Mouse (Mus musculus) urinary bladder, postnatal 14 days (tissue): Measurements from ENCODE around the gene Cdk19.

Experiments
- DNase-seq: peaks from one replicate; pipeline ENCODE4 v3.0.0; 2021; ENCODE audit warnings: low spot score

Gene Cdk19

DNA sequence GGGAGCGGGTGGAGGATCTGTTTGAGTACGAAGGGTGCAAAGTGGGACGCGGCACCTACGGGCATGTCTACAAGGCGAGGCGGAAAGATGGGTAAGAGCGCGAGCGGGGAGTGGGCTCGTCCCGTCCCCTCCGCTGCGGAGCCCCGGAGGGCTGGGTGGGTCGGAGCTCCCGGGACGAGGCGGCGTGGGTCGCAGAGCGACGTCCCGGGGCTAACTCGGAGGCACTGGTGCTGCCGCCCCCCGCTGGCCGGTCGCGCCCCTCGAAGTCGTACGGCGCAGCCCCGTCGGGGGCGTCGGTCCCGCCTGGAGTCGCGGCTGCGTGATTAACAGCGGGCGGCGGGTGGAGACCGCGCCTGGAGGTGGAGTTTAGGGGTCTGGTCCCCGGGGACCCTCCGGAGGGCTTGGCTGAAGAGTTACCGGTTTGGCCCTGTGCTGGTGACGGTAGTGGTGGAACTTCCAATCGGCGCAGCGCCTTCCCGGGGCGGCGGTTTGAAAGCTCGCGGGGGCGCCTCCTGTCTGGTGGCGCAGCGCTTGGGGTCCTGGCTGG lies 10.3 kb downstream of the Cdk19 start:
- peak; percentile 51 for DNase-seq

DNA sequence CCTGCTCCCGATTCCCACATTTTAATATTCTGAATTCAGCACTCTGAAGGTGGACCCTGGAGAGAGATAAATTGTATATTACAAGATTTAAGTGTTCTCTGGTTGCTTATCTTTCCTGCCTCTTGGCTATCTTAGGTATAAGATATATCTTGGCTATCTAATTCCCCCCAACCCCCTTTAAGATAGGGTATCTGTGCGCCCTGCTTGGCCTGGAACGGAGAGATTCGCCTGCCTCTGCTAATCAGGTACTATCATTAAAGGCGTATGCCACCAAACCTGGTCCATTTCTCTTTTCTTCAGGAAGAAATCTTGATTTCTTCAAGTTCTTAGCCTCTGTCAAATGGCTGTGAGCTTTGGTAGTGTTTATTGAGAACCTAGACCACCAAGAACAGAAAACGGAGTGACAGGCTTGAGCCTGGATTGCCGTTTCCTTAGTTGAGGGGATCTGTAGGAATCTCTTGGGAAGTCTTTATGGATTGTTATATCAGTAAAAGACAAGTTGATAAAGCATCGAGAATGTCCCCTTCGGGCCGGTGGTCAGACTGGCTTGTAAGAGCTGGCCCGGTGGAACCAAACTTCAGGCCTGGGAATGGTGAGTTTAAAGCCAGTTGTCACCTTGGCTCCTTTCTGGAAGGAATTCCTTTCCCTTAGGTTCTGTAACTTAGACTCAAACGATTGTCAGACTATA lies 11.0 kb downstream of the Cdk19 start:
- no peak for DNase-seq

GRCm38 (mm10) chr10:40351156-40351555 lies 11.8 kb downstream of the Cdk19 start:
- DNase-seq: no peak

DNA sequence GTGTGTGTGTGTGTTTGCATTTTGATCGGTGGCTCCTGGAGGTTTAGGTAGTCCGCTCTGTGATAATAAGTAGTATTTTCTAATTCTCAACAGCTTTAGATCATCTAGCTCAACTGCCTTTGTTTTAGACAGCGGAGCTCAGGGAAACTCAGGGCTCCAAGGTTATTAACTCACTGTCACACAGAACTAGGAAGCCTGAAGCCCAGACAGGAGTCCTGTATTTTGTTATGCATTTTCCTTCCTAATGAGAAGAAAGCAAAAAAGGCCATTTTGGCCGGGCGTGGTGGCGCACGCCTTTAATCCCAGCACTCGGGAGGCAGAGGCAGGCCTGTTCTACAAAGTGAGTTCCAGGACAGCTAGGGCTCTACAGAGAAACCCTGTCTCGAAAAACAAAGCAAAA lies 14.7 kb downstream of the Cdk19 start:
- DNase-seq: no peak

DNA sequence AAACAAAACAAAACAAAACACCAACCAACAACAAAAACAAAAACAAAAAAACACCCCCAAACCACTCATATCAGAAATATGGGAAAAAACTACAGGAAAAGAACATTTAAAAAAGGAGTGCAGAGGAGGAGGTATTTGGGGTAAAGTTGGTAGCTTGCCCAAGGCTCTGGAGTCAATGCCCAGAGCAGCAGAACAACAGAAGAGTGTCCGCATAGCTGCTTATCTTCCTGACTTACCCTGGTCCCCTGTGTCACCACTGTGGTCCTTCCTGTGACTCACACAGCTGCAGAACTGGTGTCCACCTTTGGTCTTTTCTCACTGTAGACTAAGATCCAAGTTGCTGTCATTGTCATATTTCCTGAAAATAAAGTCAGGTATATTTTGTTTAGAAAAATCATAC lies 15.2 kb downstream of the Cdk19 start:
- DNase-seq: no peak

DNA sequence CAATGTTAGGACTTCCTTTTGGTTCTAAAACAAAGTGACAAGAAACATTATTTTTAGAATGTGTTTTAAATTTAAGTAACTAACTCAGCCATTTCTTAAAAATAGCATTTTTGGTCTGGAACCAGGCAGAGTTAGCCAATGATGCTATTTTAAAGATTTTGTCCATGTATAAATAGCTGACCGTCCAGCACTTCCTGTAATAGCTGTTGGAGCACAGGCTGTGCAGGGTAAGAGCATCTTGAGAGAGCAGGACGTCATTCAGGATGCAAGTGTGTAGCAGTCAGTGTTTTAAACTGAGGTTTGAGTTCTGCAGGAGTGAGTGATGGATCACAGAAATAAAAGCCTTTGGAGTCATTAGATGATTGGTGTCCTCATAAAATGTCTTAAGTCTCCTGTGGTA lies 18.8 kb downstream of the Cdk19 start:
- no peak for DNase-seq

GRCm38 (mm10) chr10:40359131-40359530 lies 19.8 kb downstream of the Cdk19 start:
- no peak for DNase-seq

DNA sequence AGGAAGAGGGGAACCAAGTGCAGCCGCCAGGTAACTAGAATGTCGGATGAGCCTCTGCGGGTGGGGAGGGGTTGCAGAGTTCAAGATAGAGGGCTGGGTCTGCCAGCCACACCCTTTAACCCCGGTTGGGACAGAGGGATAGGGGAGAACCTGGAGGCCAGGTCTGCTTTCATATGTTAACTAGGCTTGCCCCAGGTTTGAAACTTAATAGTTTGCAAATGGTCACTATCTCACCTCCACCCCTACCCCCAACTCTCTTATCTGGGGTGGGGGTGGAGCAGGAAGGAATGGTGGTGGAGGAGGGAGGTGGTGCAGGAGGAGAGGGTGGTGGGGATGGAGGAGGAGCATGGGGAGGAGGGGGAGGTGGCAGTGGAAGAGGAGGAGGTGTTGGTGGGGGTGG lies 23.6 kb downstream of the Cdk19 start:
- no peak for DNase-seq

- no peak for DNase-seq
These were observed 25.4 kb downstream of the Cdk19 start for GRCm38 (mm10) chr10:40364642-40365361.

DNA sequence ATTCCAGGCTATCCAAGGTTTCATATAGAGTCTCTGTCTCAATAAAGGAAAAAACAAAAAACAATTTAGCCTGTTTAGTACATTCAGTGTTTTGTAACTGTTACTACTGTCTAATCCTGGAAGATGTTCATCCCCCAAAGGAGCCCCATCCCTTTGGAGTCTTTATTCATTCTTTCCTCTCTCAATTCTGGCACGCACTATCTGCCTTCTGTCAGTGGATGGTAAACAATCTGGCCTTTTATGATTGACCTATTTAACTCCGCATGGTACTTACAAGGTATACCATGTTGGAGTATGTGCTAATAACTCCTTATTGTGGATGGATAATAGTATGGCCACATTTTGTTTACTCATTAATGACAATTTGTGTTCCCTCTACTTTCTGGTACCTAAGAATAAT lies 26.6 kb downstream of the Cdk19 start:
- no peak for DNase-seq

- no peak for DNase-seq
These were observed 29.2 kb downstream of the Cdk19 start for GRCm38 (mm10) chr10:40368516-40368915.

- DNase-seq: no peak
These were observed 30.8 kb downstream of the Cdk19 start for GRCm38 (mm10) chr10:40370156-40370555.

DNA sequence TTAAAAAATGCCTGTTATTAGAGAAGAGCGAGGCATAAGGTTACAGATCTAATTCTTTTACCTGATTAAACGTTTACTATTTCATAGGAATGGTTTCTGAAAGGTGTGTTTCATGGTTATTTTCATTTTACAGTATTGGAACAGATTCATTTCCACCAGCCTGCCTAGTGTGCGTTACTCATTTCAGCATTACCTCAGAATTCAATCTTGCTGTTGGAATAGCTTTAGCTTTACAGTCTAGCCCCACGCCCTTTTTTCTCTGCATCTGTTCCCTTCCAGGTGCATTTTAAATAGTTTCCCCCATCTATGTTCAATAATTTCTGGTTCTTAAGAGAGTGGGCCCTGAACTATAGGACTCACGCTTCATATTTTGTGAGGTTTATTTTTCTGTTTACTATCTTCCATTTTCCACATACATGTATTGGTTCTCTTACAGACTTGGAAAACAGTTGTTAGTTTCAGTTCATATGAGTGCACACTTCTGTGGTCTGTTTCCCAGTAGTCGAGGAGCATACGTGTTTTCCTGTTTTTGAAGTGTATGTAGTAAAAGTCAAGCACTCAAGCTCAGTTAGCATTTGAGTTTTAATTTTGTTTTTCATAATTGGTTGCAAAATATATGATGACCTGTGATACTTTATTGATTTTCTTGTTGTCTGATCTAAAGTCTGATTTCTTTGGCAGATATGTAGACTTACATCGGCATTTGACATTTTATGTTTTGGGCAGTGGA lies 32.0 kb downstream of the Cdk19 start:
- DNase-seq: no peak

GRCm38 (mm10) chr10:40371914-40372675 lies 32.7 kb downstream of the Cdk19 start:
- DNase-seq: no peak

GRCm38 (mm10) chr10:40373749-40374148 lies 34.4 kb downstream of the Cdk19 start:
- no peak for DNase-seq

- DNase-seq: no peak
These were observed 35.5 kb downstream of the Cdk19 start for GRCm38 (mm10) chr10:40374828-40375227.

GRCm38 (mm10) chr10:40376286-40376685 lies 36.9 kb downstream of the Cdk19 start:
- no peak for DNase-seq

DNA sequence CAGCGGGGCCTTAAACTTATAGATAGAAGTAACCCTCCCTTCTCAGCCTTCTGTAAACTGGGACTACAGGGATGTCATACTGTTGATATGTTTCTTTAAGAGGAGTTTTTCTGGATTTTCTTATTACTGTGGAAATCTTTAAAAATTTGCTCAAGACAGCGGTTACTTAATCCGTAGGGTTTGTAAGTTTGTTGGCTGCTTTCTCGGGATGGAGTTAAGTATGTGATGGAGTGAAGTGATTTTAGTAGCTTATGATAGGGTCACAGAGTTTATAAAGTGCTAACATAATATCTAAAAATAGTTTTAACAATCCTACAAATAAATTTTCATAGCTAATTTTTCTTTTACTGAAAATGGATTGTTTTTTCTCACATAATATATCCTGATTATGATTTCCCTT lies 38.9 kb downstream of the Cdk19 start:
- no peak for DNase-seq

GRCm38 (mm10) chr10:40379682-40380081 lies 40.3 kb downstream of the Cdk19 start:
- peak; percentile 42 for DNase-seq

DNA sequence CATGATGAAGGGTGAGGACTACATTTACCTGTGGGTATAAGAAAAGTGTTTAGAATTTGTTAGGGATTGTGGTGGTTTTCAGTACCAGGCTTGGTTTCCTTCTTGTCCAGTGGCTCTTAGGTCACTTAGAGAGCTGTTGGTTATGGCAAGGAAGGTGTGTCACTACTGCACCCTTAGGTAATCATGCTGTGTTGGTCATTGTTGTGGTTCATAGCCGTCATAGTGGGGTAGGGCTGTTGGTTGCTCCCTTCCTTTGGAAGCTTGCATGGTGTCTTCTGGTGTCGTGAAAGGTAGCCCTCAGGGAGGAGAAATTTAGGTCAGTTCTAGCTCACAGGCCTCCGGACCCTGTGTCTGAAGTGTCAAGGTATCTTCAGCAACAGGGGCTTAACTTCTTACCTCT lies 46.0 kb downstream of the Cdk19 start:
- no peak for DNase-seq

DNA sequence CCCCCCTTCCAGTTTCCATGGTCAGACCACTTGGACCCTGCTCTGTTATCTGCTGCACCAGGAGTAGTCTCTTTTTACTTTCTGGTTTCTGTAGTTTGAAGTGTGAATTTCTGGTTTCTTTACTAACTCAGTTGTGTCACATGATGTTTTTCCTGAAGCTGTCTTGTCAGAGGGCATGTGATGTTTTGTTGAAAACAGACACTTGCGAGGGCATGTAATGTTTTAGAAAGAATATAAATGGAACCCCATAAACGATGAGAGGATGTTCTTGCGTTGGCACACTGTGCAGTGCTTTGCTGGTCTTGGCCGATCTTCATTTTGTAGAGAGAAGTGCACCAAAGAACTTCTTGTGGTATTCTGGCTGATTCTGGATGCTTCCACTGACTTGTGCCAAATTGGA lies 46.8 kb downstream of the Cdk19 start:
- DNase-seq: no peak
